Mouse (Mus musculus): ENCODE data around the gene Scd4.

The Scd4 gene

DNA sequence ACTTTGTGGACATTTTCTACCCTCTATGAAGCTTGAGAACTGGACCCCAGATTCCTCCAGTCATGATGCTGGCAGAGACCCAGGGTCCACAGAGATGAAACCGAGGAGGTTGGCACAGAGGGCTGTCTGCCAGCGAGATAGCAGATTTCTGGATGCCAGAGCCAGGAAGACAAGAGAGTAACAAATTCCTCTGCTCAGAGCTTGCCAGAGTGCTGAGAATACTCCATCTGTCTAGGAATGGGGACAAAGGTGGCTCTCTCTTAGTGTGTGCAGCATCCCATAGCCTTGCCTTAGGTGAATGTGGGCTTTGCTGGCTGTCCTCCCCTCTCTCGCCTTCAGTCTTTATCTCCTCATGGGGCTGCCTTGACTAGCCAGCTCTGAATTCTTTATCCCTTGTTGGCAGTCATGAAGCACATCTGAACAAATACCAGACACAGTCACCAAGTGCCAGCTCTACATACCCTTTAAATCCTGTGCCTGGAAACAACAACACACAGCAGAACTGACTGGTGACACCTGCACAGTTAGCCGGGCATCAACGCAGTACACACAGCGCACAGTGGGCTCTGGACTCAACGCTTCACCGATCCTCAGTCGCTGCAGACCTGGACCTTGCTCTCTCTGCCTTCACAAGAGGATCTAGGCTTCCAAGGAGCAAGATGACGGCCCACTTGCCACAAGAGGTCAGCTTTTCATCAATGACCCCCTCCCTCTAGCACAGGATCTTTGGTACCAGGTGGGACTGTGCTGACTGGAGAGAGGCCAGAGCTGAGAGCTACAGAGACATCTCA is at the start of gene Scd4:
Gene Scd4 (plus strand): TSS at position 260 of the 791 bp plus-strand sequence.
- DNase-seq (ENCODE audit: extremely low spot score, low read depth, low spot score), result no peak

DNA sequence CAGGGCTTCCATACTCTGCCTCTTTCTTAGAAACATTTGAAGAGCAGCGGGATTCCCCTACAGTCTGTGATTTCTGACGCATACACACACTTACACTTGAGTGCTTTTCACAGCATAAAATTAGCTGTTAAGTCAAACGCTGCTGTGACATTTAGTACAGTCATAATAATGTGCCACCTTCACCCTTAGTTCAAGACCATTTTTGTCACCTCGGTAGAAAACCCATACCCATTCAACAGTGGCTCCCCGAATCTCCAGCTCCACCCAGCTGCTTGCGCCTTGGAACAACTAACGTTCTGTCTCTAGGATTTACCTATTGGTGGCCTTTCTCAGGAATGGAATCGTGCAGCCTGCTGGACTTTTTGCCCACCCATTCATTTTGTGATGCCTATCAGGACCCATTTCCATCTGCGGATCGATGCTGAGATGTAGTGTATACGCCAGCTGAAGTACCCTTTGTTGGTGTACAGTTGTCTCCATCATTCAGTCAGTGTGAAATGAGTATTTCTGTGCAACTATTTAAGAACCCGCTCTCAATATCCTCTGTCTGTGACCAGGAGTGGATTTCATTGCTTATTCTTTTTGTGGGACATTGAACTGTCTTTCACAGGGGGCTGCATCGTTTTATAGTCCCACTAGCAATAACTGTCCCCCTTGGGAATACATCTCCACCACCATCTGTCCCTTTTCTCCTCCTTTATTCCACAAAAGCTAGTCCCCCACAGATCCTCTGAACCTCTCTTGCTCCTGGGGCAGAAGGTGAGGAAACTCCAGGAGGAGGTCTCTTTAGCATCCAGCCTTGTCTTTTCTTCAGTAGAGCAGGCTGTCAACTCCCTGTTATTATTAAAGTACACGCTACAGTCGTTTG is 49.5 kb upstream of the Scd4 start:
- DNase-seq (ENCODE audit: extremely low spot score, low read depth, low spot score), result no peak

DNA sequence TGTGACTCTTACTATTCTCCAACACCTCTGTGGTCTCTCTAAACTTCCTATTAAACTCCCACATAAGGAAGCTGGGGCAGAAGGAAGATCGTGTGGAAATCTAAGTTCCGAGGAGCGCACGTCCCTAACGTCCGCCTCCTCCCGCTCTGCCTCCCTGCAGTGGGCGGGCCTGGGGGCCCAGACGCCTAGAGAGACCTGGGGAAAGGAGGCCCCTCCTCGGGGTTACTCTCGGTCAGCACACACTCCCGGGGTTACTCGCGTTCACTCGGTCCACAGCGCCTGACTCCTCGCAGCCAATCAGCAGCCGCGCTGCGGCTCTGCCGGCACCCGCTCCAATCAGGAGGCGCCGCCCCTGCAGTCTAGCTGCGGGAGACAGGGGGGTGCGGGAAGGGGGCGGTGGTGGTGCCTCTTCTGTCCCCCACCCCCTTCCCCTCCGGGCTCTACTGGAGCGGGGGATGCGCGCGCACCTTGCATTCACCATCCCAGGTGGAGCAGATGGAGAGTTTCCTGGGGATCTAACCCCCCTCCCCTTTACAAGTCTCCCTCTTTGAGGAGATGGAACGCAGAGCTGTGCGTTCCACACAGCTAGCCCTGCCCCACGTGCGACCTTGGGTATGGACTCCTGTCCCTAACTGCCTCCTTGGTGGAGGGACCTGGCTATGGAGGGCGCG is 48.7 kb upstream of the Scd4 start:
- peak; percentile 93 for DNase-seq (ENCODE audit: extremely low spot score, low read depth, low spot score)

GRCm38 (mm10) chr19:44284723-44285122 is 48.2 kb upstream of the Scd4 start:
- no peak for DNase-seq (ENCODE audit: extremely low spot score, low read depth, low spot score)

DNA sequence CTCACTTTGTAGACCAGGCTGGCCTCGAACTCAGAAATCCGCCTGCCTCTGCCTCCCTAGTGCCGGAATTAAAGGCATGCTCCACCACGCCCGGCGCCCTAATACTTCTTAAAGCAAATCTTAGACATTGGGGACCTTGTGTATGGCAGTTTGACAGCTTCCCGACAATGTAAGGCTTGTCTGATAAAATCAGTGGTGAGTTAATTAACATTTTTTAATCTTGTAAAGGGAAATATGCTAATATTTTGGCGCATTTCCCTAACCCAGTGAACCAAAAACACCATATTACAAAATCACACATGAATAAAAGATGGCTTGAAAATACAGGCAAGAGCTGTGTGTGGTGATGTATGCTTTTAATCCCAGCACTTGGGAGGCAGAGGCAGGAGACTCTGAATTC is 47.3 kb upstream of the Scd4 start:
- DNase-seq (ENCODE audit: extremely low spot score, low read depth, low spot score), result no peak

- DNase-seq (ENCODE audit: extremely low spot score, low read depth, low spot score), result no peak
Measured at GRCm38 (mm10) chr19:44286109-44286508, 46.8 kb upstream of the Scd4 start.

DNA sequence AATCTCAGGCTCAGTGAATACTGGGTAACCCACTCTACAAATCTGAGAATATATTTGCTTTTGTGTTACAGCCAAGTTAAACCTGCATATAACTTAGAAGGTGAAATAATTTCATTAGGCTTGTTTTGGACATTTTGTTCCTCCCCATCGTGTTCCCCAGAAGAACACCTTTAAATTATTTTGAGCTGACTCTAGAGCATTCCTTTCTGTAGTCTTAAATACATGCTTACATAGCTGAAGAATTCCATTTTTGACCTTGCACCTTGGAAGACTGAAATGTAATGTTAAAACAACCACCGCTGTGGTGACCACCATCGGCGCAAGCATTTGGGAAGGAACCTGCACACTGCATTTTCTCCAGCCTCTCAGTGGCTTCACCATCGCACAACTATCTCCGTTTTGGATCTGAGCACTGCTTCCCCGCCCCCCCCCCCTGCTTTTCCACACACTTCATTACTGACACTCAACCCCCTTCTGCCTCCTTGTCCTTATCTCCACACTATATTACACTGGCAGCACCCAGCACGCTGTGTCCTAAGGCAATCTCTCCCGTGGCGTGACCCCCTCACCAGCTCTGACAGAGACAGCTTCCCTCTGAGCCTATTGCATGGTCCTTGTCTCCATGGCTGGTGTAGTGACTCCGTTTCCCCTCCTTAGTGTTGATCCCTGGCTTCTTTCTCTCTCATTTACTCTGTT is 45.3 kb upstream of the Scd4 start:
- DNase-seq (ENCODE audit: extremely low spot score, low read depth, low spot score), result no peak

- DNase-seq (ENCODE audit: extremely low spot score, low read depth, low spot score), result no peak
Measured at GRCm38 (mm10) chr19:44292083-44292482, 40.8 kb upstream of the Scd4 start.

GRCm38 (mm10) chr19:44292483-44292882 is 40.4 kb upstream of the Scd4 start:
- DNase-seq (ENCODE audit: extremely low spot score, low read depth, low spot score), result no peak

GRCm38 (mm10) chr19:44292941-44293768 is 39.7 kb upstream of the Scd4 start, which contains the start of gene Scd2:
Gene Scd2, plus strand, starts transcription at chr19:44293674.
- no peak for DNase-seq (ENCODE audit: extremely low spot score, low read depth, low spot score)

- DNase-seq (ENCODE audit: extremely low spot score, low read depth, low spot score), result no peak
Measured at GRCm38 (mm10) chr19:44293769-44294551, 38.9 kb upstream of the Scd4 start.

- DNase-seq (ENCODE audit: extremely low spot score, low read depth, low spot score), result no peak
Measured at GRCm38 (mm10) chr19:44294588-44295041, 38.3 kb upstream of the Scd4 start.

DNA sequence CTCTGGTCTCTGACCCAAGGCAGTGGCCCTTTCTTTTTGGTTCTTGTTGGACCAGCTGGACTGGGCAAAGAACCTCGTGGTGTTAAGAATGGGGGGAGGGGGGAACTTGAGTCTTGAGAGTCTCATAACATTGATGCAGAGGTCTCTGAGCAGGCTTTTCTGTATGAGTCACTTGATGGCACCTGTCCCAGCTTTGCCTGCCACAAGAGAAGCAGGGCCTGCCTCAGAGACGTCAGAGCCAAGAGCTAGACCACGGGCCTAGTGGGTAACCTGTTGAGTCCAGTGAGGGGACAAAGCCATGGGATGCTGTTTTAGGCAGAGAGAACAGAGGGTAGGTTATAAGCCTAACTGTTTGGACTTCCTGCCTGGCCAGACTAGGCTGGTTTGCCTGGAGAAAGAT is 37.6 kb upstream of the Scd4 start:
- no peak for DNase-seq (ENCODE audit: extremely low spot score, low read depth, low spot score)

- DNase-seq (ENCODE audit: extremely low spot score, low read depth, low spot score), result no peak
Measured at GRCm38 (mm10) chr19:44295741-44296140, 37.2 kb upstream of the Scd4 start.

- no peak for DNase-seq (ENCODE audit: extremely low spot score, low read depth, low spot score)
Measured at GRCm38 (mm10) chr19:44296186-44296585, 36.7 kb upstream of the Scd4 start.

- no peak for DNase-seq (ENCODE audit: extremely low spot score, low read depth, low spot score)
Measured at GRCm38 (mm10) chr19:44297068-44297760, 35.7 kb upstream of the Scd4 start.

GRCm38 (mm10) chr19:44297862-44298261 is 35.0 kb upstream of the Scd4 start:
- no peak for DNase-seq (ENCODE audit: extremely low spot score, low read depth, low spot score)

GRCm38 (mm10) chr19:44299078-44299477 is 33.8 kb upstream of the Scd4 start:
- DNase-seq (ENCODE audit: extremely low spot score, low read depth, low spot score), result no peak

DNA sequence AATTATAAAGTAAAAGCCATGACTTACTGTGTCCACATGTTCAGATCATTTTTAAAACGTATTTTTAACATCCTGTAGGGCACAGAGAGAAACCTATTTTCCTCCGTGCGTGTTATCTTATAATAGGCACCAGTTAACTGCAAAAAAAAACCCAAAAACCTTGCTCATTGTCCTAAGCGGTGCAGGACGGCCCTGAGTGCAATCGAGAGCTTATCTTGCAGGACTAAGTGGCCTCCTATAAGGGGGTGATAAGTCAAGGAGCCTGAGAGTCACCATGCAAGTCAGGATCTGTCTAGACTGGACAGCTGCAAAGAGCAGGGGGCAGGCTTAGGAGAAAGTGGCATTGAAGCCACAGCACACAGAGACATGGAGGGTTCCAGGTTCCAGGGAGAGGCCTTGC is 33.0 kb upstream of the Scd4 start:
- DNase-seq (ENCODE audit: extremely low spot score, low read depth, low spot score), result no peak

Data from hindlimb bud, embryonic 11.5 days (tissue).